Mouse (Mus musculus) spleen, adult 2 months (tissue): ENCODE data around the gene Arnt2.

Source experiments
- CTCF ChIP-seq: fragments of 200-500 bp; IDR thresholded peaks from 2 replicates; pipeline ENCODE4 v1.5.1; 2011; ENCODE audit warnings: mild to moderate bottlenecking, inconsistent platforms; ENCODE audit not compliant: insufficient read depth, insufficient read length, insufficient replicate concordance; ENCODE audit errors: extremely low read depth
- POLR2A ChIP-seq: fragments of 200-500 bp; IDR thresholded peaks from 2 replicates; pipeline ENCODE4 v1.6.1; 2011; ENCODE audit warnings: low read depth, low read length, inconsistent platforms

GRCm38 (mm10) chr7:84293054-84293453 lies 116.9 kb downstream of the Arnt2 start:
- TF ChIP-seq POLR2A (no peak), CTCF (no peak)
